Mouse (Mus musculus) brain, embryonic 14.5 days (tissue): ENCODE data around the gene Zdhhc14.

Experiments used
- CTCF ChIP-seq: fragments of 200-500 bp; IDR thresholded peaks from 2 replicates; pipeline ENCODE4 v1.5.1; 2012; ENCODE audit warnings: inconsistent platforms, mild to moderate bottlenecking, moderate library complexity, borderline replicate concordance; ENCODE audit not compliant: insufficient read depth, insufficient read length; ENCODE audit errors: extremely low read depth
- POLR2A ChIP-seq: fragments of 200-500 bp; IDR thresholded peaks from 2 replicates; pipeline ENCODE4 v1.6.1; 2012; ENCODE audit warnings: mild to moderate bottlenecking, inconsistent platforms, borderline replicate concordance; ENCODE audit not compliant: poor library complexity, insufficient read depth, insufficient read length, severe bottlenecking; ENCODE audit errors: extremely low read depth

DNA sequence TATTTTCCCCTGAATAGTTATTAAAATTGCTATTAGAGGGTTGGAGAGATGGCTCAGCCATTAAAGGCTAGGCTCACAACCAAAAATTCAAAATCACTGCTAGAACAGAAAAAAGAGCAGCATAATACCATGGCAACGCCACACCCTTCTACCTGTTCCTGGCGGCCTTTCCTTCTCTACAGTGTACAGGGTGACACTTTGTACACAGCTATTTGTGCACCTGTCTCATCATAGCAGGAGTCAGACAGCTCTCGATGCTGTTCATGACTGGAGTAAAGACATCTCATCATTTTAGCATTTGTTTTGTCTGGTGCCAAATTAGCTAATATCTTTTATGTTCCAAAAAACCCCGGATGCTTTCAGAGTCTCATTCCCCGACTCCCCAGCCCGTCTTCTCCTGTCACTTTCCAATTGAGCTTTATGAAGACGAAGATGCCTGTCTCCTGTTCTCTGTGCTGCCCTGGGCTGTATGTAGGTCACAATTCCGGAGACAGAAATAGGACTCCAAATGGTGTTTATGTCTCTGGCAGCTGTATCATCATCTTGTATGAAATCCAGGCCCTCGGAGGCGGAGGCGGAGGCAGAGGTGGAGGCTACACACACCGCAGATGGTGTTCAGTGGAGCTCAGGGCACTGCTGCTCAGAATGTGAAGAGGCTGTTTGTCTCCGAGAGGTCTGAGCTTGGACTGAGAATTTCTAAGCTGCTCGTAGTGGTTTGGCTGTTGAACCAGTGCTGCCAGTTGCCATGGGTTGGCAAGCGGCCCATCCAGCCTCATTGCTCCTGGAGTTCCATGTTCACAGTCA lies 150.8 kb downstream of the Zdhhc14 start:
- no peak for TF ChIP-seq POLR2A
- no peak for TF ChIP-seq CTCF
